Mouse (Mus musculus) limb, embryonic 12.5 days (tissue): ENCODE results near the gene Sdf2. TPM values are rescaled to one million over a fixed set of nuclear protein-coding genes. Genes with fewer than 3 reads are reported as not detected.

Experiments
- ATAC-seq: fragments of 200-750 bp; cut with Nextera tagmentation; 2 replicates; pipeline ENCODE4 v1.8.0; 2017; ENCODE audit warnings: low read depth, moderate TSS enrichment; ENCODE audit not compliant: insufficient number of reproducible peaks, insufficient read depth, low FRiP score, low TSS enrichment
- H3K27ac ChIP-seq: fragments of 300-500 bp; sonication (generic); 2 replicates; pipeline ENCODE4 v1.5.1; 2016; ENCODE audit warnings: mild to moderate bottlenecking, moderate library complexity
- H3K27me3 ChIP-seq: fragments of 300-500 bp; sonication (generic); 2 replicates; pipeline ENCODE4 v1.6.1; 2016; ENCODE audit warnings: mild to moderate bottlenecking, moderate library complexity
- H3K36me3 ChIP-seq: fragments of 300-500 bp; sonication (generic); 2 replicates; pipeline ENCODE4 v1.6.1; 2016; ENCODE audit warnings: mild to moderate bottlenecking, moderate library complexity
- H3K4me1 ChIP-seq: fragments of 300-500 bp; sonication (generic); replicated peaks from 2 replicates; pipeline ENCODE4 v1.6.1; 2016
- H3K4me2 ChIP-seq: fragments of 300-500 bp; sonication (generic); 2 replicates; pipeline ENCODE4 v1.6.1; 2016; ENCODE audit warnings: mild to moderate bottlenecking, moderate library complexity
- H3K4me3 ChIP-seq: fragments of 300-500 bp; sonication (generic); replicated peaks from 2 replicates; pipeline ENCODE4 v1.5.1; 2016; ENCODE audit warnings: mild to moderate bottlenecking
- H3K9ac ChIP-seq: fragments of 300-500 bp; sonication (generic); replicated peaks from 2 replicates; pipeline ENCODE4 v1.6.1; 2016; ENCODE audit warnings: mild to moderate bottlenecking, moderate library complexity
- H3K9me3 ChIP-seq: fragments of 300-500 bp; sonication (generic); 2 replicates; pipeline ENCODE4 v1.6.1; 2016; ENCODE audit warnings: mild to moderate bottlenecking, moderate library complexity
- WGBS: fragments of 180-500 bp; shearing (Covaris S2); methylation state at CpG from one replicate; pipeline ENCODE4 v1.1.7; 2016; 5-methylcytosine and 5-hydroxymethylcytosine counted together
- polyA plus RNA-seq: library from polyadenylated mRNA; unstranded; fragments of >200 nt; fragmentation: Nextera tagmentation; extraction: Ambion mirVana; gene quantifications from 2 replicates; pipeline ENCODE4 v1.2.1, GENCODE M21; 2016

Gene Sdf2
- 49.5 and 54.8 TPM in 2 replicates for polyA plus RNA-seq

DNA sequence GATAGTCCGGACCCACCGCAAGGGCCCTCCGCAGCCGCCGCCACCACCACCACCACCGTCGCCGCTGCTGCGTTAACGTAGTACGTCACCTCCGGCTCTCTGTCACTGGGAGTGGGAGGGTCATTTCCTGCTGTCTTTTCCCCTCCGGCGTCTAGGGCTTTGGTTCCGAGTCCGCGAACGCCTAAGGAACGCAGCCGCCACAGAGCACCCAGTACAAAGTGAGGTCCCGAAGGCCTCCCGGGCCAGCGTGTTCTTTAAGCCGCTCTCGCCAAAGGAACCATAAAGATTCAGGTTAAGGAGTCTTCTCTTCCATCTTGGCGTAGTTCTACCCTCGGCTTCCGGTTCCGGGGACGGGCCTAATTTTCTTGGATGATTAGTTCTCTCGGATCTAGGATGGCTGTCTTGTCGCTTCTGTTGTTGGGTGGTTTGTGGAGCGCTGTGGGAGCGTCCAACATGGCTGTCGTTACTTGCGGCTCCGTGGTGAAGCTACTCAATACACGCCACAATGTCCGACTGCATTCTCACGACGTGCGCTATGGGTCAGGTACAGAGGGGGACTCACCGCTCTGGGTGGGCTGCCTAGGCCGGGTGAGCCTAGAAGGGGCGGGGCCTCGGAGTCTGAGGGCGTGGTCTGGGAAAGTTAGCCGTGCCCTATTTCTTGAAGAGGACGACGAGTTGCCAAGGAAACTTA lies at the start of gene Sdf2, which contains the start of gene Supt6:
Gene Sdf2, plus strand, starts transcription at position 120 of the 691 bp plus-strand sequence.
Gene Supt6, minus strand, starts transcription at position 361 of the 691 bp plus-strand sequence.
- under 1% methylated on average over 50 of the region's 50 CpGs for WGBS
- H3K27ac ChIP-seq, result peak within 1 kb of the TSS; percentile 87
- peak; percentile 90 for ATAC-seq

DNA sequence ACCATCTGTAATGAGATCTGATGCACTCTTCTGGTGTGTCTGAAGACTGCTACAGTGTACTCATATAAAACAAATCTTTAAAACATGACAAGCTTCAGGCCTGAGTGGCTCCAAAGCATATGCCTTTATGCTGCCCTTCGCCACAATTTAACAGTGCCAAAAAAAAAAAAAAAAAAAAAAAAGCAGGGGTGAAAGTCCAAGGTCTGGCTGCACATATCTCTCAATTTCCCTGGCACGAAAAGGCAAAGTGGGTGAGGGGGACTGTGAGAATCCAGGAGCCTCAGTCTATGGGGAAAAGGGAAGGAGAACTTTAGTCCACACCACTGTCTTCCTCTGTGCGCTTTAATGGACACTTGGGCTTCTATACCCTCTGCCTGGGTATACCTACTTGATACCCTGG lies 43.2 kb upstream of the Sdf2 start:
- Histone ChIP-seq H3K27ac (no peak overlapping the region), H3K4me3 (no peak overlapping the region), H3K27me3 (no peaks in the 10 kb centered on the region), H3K4me2 (no peak overlapping the region), H3K9ac (no peak overlapping the region), H3K4me1 (no peaks in the 10 kb centered on the region), H3K9me3 (no peaks in the 10 kb centered on the region), H3K36me3 (peaks cover 44% of the 10 kb centered on the region)
- WGBS, result 85% methylated on average over 3 of the region's 3 CpGs
- no peak for ATAC-seq

More for the DNA sequence above, at the start of gene Sdf2, which contains the start of gene Supt6:
- H3K4me2 ChIP-seq, result peak within 1 kb of the TSS; percentile 73
- peaks cover 33% of the 10 kb centered on the region for H3K4me1 ChIP-seq
- H3K36me3 ChIP-seq, result peaks cover 11% of the 10 kb centered on the region
- H3K9me3 ChIP-seq, result no peaks in the 10 kb centered on the region
- H3K4me3 ChIP-seq, result peak within 1 kb of the TSS; percentile 92
- peak within 1 kb of the TSS; percentile 90 for H3K9ac ChIP-seq
- H3K27me3 ChIP-seq, result no peaks in the 10 kb centered on the region

DNA sequence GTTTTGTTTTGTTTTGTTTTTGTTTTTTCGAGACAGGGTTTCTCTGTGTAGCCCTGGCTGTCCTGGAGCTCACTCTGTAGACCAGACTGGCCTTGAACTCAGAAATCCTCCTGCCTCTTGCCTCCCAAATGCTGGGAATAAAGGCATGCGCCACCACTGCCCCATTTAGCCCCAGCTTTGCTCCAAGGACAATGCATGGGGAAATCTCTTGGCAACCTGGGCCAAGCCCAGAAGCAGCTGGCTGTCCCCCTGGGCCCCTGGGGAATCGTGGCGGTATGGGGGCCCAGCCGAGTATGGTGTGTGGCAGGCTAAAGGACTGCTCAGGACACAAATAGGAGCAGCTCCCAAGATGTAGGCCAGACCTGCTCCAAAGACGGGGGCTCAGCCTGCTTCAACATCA lies 41.3 kb upstream of the Sdf2 start:
- peaks cover 64% of the 10 kb centered on the region for H3K36me3 ChIP-seq

DNA sequence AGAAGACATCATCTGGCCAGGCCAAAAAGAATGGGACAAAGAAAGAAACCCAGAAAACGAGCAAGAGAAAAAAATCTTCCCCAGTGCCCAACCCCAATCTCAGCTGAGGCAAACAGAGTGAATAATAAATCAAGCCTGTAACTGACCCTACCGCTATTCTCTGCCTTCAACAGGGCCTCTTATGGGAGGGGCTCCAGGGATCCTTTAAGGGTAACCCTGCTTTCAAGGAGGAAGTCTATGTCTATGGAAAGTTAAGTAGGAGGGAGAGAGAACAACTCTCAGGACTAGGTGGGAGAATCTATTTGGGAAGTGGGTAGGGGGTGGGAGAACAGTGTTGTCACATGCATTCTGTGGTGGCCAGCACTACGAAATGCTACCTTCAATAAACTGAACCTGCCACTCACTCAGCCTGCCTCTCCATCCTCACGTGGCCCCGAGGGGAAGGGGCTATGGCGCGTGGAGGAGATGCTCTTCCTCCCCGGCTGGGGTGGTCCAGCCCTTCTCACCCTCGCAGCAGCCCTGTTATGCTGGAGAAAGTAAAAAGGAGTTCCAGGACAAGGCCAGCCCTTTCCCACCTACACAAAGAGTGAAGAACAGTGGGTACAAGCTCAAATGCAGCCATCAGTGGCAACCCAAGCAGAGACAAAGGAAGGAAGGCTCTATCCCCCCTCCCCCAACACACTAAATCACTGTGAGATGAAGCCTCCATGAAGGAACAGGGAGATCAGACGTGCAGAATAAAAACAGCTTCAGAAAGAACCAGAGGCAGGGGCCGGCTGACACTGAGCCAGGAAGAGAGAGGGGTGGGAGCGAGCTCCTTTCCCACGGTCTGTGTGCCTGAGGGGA lies 40.0 kb upstream of the Sdf2 start:
- ATAC-seq, result no peak
- no peak overlapping the region for H3K9ac ChIP-seq
- WGBS, result 71% methylated on average over 13 of the region's 13 CpGs
- H3K9me3 ChIP-seq, result no peaks in the 10 kb centered on the region
- H3K4me3 ChIP-seq, result no peak overlapping the region
- peaks cover 77% of the 10 kb centered on the region for H3K36me3 ChIP-seq
- no peaks in the 10 kb centered on the region for H3K27me3 ChIP-seq
- no peaks in the 10 kb centered on the region for H3K4me1 ChIP-seq
- H3K4me2 ChIP-seq, result no peak overlapping the region
- 0 out of 2 replicates have a peak overlapping the region, but pooled peaks have one; percentile 56 for H3K27ac ChIP-seq

More for the DNA sequence above, 41.3 kb upstream of the Sdf2 start:
- Histone ChIP-seq H3K4me1 (no peaks in the 10 kb centered on the region), H3K4me3 (no peak overlapping the region), H3K9ac (no peak overlapping the region), H3K27ac (no peak overlapping the region), H3K4me2 (no peak overlapping the region), H3K9me3 (no peaks in the 10 kb centered on the region), H3K27me3 (no peaks in the 10 kb centered on the region)
- ATAC-seq, result no peak
- WGBS, result 89% methylated on average over 6 of the region's 6 CpGs

DNA sequence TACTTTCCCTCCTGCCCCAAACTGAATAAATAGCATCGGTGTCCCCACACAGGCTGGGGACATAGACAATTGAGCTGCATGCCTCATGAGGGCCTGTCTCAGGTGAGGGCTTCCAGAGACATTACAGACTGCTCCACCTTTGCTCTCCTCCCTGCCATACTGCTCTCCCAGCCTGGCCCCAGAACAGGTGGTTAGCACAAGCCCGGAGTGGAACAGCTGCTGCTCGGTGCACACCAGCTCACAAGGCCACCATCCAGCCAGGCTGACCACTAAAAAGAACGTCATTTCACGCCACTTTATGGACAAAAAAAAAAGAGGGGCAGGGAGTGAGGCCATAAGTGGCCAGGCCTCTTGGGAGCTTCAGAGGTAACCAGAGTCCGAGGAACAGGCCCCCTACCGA lies 38.4 kb upstream of the Sdf2 start:
- no peak overlapping the region for H3K4me2 ChIP-seq
- ATAC-seq, result no peak
- H3K4me3 ChIP-seq, result no peak overlapping the region
- no peak overlapping the region for H3K27ac ChIP-seq
- H3K27me3 ChIP-seq, result no peaks in the 10 kb centered on the region
- WGBS, result 89% methylated on average over 7 of the region's 7 CpGs
- H3K9me3 ChIP-seq, result no peaks in the 10 kb centered on the region
- no peak overlapping the region for H3K9ac ChIP-seq
- peaks cover 93% of the 10 kb centered on the region for H3K36me3 ChIP-seq
- H3K4me1 ChIP-seq, result no peaks in the 10 kb centered on the region

DNA sequence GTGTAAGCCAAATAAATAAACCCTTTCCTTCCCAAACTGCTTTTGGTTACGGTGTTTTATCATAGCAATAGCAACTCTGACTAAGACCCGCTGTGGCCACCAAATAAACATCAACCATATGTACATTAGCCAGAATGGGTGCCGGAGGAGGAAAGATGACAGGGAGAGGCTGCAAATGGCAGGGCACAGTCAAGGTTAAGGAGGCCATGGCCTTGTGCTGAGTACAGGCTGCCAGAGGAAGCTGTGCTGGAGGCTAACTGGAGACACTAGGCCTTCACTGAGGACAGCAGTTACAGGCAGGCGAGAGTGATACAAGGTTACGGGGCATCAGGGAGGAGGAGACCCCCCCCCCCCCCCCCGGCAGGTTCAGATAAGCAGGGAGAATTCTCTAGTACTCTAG lies 35.7 kb upstream of the Sdf2 start:
- Histone ChIP-seq H3K9ac (no peak overlapping the region), H3K27ac (no peak overlapping the region), H3K4me1 (no peaks in the 10 kb centered on the region), H3K9me3 (no peaks in the 10 kb centered on the region), H3K27me3 (no peaks in the 10 kb centered on the region), H3K36me3 (peaks cover 100% of the 10 kb centered on the region), H3K4me2 (no peak overlapping the region), H3K4me3 (no peak overlapping the region)
- no peak for ATAC-seq
- 84% methylated on average over 6 of the region's 6 CpGs for WGBS

DNA sequence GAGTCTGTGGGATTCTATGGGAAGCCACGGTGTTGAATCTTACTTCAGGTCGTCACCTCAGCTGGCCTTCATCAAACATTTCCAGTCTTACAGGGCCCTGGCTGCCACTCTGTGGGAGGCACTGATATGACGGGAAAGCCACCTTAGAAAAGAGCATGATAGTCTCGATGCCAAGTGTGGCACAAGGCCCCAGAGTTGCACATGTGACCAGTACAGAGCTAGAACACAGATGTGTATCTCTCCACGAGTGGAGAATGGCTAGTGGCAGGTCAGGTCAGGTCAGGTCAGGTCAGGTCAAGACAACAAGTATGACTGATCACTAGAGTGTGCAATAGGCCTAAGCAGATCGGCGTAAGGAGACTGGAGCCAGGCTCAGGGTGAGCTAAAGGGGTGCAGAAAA lies 34.9 kb upstream of the Sdf2 start:
- Histone ChIP-seq H3K4me1 (no peaks in the 10 kb centered on the region), H3K9me3 (no peaks in the 10 kb centered on the region), H3K27ac (no peak overlapping the region), H3K27me3 (no peaks in the 10 kb centered on the region), H3K9ac (no peak overlapping the region), H3K36me3 (peaks cover 100% of the 10 kb centered on the region), H3K4me3 (no peak overlapping the region), H3K4me2 (no peak overlapping the region)
- no peak for ATAC-seq
- WGBS, result 66% methylated on average over 7 of the region's 7 CpGs

DNA sequence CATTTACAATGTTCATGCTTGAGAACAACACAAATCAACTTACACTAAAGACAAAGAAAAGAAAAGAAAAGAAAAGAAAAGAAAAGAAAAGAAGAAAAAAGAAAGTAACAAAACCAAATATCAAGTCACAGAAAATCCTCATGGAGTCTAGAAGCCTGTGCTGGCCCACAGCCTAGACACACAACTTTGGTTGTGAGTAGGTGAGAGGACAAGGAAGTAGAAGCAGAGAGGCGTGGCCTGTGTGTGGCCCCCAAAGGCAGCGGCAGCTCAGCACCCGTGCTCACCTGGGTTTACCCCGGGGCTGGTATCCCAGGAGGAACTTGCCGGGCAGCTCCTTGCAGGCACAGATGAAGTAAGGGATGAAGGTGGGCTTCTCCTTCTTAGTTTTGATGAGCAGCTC lies 34.0 kb upstream of the Sdf2 start:
- H3K4me2 ChIP-seq, result no peak overlapping the region
- H3K27me3 ChIP-seq, result no peaks in the 10 kb centered on the region
- 88% methylated on average over 5 of the region's 5 CpGs for WGBS
- H3K4me1 ChIP-seq, result no peaks in the 10 kb centered on the region
- peaks cover 100% of the 10 kb centered on the region for H3K36me3 ChIP-seq
- no peak overlapping the region for H3K4me3 ChIP-seq
- no peak overlapping the region for H3K27ac ChIP-seq
- H3K9me3 ChIP-seq, result no peaks in the 10 kb centered on the region
- no peak for ATAC-seq
- H3K9ac ChIP-seq, result no peak overlapping the region

DNA sequence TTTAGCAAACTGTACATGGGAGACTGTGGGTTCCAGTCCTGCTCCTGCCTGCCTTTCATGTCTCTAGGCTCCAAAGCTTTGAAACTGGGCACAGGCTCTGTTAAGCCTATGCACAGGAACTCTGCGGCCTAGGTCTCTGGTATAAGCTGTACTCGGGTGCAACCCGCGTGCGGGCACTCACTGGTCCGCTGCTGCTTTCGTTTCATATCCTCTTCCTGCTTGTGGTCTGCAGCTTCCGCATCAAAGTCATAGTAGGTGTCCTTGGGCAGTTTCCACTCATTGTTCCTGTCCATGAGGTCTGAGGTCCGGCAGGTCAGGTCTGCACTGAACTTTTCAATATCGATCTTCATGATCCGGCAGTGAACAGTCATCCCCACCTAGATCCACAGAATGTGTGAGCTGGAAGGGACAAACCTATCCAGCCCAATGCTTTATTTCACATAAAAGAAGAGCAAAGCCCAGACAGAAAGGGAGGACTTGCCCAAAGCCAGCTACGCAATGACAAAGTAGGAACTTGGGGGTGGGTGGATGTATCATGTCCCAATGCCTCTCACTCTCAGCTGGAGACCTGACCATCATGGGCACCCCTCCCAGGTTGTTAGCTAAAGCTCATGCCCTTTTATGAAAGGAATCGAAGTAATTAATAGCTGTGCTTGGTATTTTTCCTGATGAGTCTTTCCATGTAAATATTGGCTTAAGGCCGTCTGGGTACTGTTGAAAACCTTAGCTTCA lies 32.3 kb upstream of the Sdf2 start:
- WGBS, result 95% methylated on average over 14 of the region's 14 CpGs
- Histone ChIP-seq H3K4me2 (no peak overlapping the region), H3K27me3 (no peaks in the 10 kb centered on the region), H3K9me3 (no peaks in the 10 kb centered on the region), H3K4me1 (no peaks in the 10 kb centered on the region), H3K27ac (no peak overlapping the region), H3K9ac (no peak overlapping the region), H3K36me3 (peaks cover 99% of the 10 kb centered on the region), H3K4me3 (no peak overlapping the region)
- no peak for ATAC-seq

DNA sequence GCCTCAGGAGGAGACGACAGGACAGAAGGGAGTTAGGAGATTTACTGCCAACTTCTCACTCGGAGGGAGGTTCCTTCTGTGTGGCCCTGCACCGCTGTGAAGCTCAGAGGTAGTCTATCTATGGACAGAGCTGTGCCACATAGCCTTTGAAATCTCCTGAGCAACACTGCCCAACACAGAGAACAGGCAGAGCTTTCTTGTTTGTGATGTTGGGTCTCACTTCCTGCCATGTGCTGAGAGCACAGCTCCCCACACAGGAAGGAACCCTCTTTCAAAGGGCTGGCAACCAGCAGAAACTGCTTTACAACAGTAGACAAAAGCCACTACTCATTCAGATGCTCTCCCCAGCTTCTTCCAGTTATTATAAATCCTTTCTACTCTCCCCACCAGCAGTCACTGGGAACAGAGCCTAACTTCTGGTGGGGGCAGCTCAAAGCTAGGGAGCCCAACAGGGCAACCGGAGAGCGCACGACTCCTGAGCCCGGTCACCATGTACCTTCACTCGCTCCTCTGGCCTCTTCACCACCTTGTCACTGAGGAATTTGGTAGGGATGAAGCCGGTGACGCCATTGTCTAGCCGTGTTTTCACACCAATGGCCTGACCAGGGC lies 29.7 kb upstream of the Sdf2 start:
- H3K27ac ChIP-seq, result no peak overlapping the region
- H3K36me3 ChIP-seq, result peaks cover 98% of the 10 kb centered on the region
- WGBS, result 87% methylated on average over 11 of the region's 11 CpGs
- H3K27me3 ChIP-seq, result no peaks in the 10 kb centered on the region
- H3K4me2 ChIP-seq, result no peak overlapping the region
- H3K9ac ChIP-seq, result no peak overlapping the region
- no peak for ATAC-seq
- no peaks in the 10 kb centered on the region for H3K9me3 ChIP-seq
- H3K4me3 ChIP-seq, result no peak overlapping the region
- no peaks in the 10 kb centered on the region for H3K4me1 ChIP-seq

DNA sequence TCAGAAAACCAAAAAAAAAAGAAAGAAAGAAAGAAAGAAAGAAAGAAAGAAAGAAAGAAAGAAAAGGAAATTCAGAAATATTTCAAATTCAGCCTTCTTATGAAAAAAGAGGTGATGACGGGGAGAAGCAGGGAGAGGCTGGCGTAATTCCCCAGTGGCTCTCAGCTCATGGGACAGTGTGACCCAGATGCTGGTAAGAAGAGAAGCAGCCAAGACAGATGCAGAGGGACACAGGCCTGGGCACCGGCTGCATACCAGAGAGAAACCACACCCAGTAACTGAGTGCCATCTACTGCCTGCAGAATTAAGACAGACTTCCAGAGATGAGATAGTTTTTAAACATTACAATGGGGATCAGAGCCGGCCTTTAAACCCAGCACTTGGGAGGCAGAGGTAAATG lies 22.0 kb upstream of the Sdf2 start:
- Histone ChIP-seq H3K27ac (no peak overlapping the region), H3K9ac (no peak overlapping the region), H3K4me2 (no peak overlapping the region), H3K27me3 (no peaks in the 10 kb centered on the region), H3K36me3 (peaks cover 97% of the 10 kb centered on the region), H3K4me1 (no peaks in the 10 kb centered on the region), H3K4me3 (no peak overlapping the region), H3K9me3 (no peaks in the 10 kb centered on the region)
- no peak for ATAC-seq
- 92% methylated on average over 4 of the region's 4 CpGs for WGBS
